Mouse (Mus musculus) forebrain, embryonic 15.5 days (tissue): Measurements from ENCODE around the gene Usp48. TPM values are rescaled to one million over a fixed set of nuclear protein-coding genes. Genes with fewer than 3 reads are reported as not detected.

Experiments used
- ATAC-seq: fragments of 200-750 bp; cut with Nextera tagmentation; replicated peaks from 2 replicates; pipeline ENCODE4 v1.8.0; 2017; ENCODE audit warnings: mild to moderate bottlenecking, moderate TSS enrichment, moderate library complexity
- H3K27ac ChIP-seq: fragments of 300-500 bp; sonication (generic); replicated peaks from 2 replicates; pipeline ENCODE4 v1.5.1; 2015; ENCODE audit warnings: mild to moderate bottlenecking, inconsistent platforms
- H3K27me3 ChIP-seq: fragments of 300-500 bp; sonication (generic); 2 replicates; pipeline ENCODE4 v1.6.1; 2015; ENCODE audit warnings: inconsistent platforms
- H3K36me3 ChIP-seq: fragments of 300-500 bp; sonication (generic); 2 replicates; pipeline ENCODE4 v1.6.1; 2015; ENCODE audit warnings: mild to moderate bottlenecking, inconsistent platforms
- H3K4me1 ChIP-seq: fragments of 300-500 bp; sonication (generic); 2 replicates; pipeline ENCODE4 v1.6.1; 2015; ENCODE audit warnings: inconsistent platforms
- H3K4me2 ChIP-seq: fragments of 300-500 bp; sonication (generic); replicated peaks from 2 replicates; pipeline ENCODE4 v1.6.1; 2015; ENCODE audit warnings: mild to moderate bottlenecking, inconsistent platforms
- H3K4me3 ChIP-seq: fragments of 300-500 bp; sonication (generic); 2 replicates; pipeline ENCODE4 v1.5.1; 2015; ENCODE audit warnings: mild to moderate bottlenecking, inconsistent platforms
- H3K9ac ChIP-seq: fragments of 300-500 bp; sonication (generic); replicated peaks from 2 replicates; pipeline ENCODE4 v1.6.1; 2015; ENCODE audit warnings: mild to moderate bottlenecking, inconsistent platforms
- H3K9me3 ChIP-seq: fragments of 300-500 bp; sonication (generic); 2 replicates; pipeline ENCODE4 v1.6.1; 2016; ENCODE audit warnings: inconsistent platforms
- WGBS: fragments of 180-500 bp; shearing (Covaris S2); methylation state at CpG from one replicate; pipeline ENCODE4 v1.1.7; 2015; ENCODE audit warnings: mixed read lengths; 5-methylcytosine and 5-hydroxymethylcytosine counted together
- polyA plus RNA-seq: library from polyadenylated mRNA; unstranded; fragments of >200 nt; fragmentation: Nextera tagmentation; extraction: Ambion mirVana; gene quantifications from 2 replicates; pipeline ENCODE4 v1.2.1, GENCODE M21; 2015

Usp48 gene
- polyA plus RNA-seq, 1 experiment from 2014 or later: 80.5 TPM

- Histone ChIP-seq H3K9ac (no peak overlapping the region), H3K4me2 (no peak overlapping the region), H3K9me3 (no peaks in the 10 kb centered on the region), H3K4me3 (no peak overlapping the region), H3K4me1 (no peaks in the 10 kb centered on the region), H3K27me3 (no peaks in the 10 kb centered on the region), H3K36me3 (peaks cover 80% of the 10 kb centered on the region), H3K27ac (no peak overlapping the region)
- 32% methylated on average over 8 of the region's 8 CpGs for WGBS
- ATAC-seq: no peak
These were observed 34.1 kb downstream of the Usp48 start for GRCm38 (mm10) chr4:137627476-137628235.

GRCm38 (mm10) chr4:137628400-137628799, 34.8 kb downstream of the Usp48 start:
- no peak for ATAC-seq
- H3K4me2 ChIP-seq: no peak overlapping the region

DNA sequence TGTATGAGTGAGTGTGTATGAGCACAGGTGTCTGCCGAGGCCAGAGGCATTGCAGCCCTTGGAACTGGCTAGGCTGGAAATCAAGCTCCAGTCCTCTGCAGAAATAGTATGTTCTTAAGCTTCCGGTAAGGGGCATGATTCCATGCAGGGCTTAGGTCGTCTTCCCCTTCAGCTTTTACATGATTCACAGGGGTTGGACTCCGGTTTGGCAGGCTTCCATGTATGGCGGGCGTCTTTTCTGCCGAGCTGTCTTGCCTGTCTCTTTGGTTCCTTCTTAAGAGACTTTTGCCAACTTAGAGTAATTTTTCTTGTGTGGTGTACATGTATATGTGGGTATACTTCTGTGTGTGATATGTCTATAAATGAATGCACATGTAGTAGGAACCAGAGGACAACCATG, 35.8 kb downstream of the Usp48 start:
- ATAC-seq: no peak
- Histone ChIP-seq H3K36me3 (peaks cover 78% of the 10 kb centered on the region), H3K4me1 (no peaks in the 10 kb centered on the region), H3K4me2 (no peak overlapping the region), H3K9me3 (no peaks in the 10 kb centered on the region), H3K9ac (no peak overlapping the region), H3K27me3 (no peaks in the 10 kb centered on the region), H3K27ac (no peak overlapping the region), H3K4me3 (no peak overlapping the region)
- WGBS: 71% methylated on average over 7 of the region's 7 CpGs

More at GRCm38 (mm10) chr4:137628400-137628799, 34.8 kb downstream of the Usp48 start:
- Histone ChIP-seq H3K36me3 (peaks cover 80% of the 10 kb centered on the region), H3K4me3 (no peak overlapping the region), H3K9me3 (no peaks in the 10 kb centered on the region), H3K27me3 (no peaks in the 10 kb centered on the region), H3K27ac (no peak overlapping the region), H3K4me1 (no peaks in the 10 kb centered on the region), H3K9ac (no peak overlapping the region)
- WGBS: 68% methylated on average over 6 of the region's 6 CpGs

- Histone ChIP-seq H3K9me3 (no peaks in the 10 kb centered on the region), H3K9ac (no peak overlapping the region), H3K4me1 (no peaks in the 10 kb centered on the region), H3K27ac (no peak overlapping the region), H3K4me3 (no peak overlapping the region), H3K4me2 (no peak overlapping the region), H3K36me3 (peaks cover 78% of the 10 kb centered on the region), H3K27me3 (no peaks in the 10 kb centered on the region)
- ATAC-seq: no peak
- 76% methylated on average over 2 of the region's 2 CpGs for WGBS
These were observed 36.6 kb downstream of the Usp48 start for GRCm38 (mm10) chr4:137630153-137630552.

- no peaks in the 10 kb centered on the region for H3K9me3 ChIP-seq
- H3K27ac ChIP-seq: no peak overlapping the region
- H3K4me1 ChIP-seq: no peaks in the 10 kb centered on the region
- H3K27me3 ChIP-seq: no peaks in the 10 kb centered on the region
- WGBS: 66% methylated on average over 3 of the region's 3 CpGs
- H3K36me3 ChIP-seq: peaks cover 81% of the 10 kb centered on the region
- no peak overlapping the region for H3K9ac ChIP-seq
- no peak overlapping the region for H3K4me3 ChIP-seq
- no peak for ATAC-seq
- H3K4me2 ChIP-seq: no peak overlapping the region
These were observed 38.0 kb downstream of the Usp48 start for GRCm38 (mm10) chr4:137631596-137631995.

DNA sequence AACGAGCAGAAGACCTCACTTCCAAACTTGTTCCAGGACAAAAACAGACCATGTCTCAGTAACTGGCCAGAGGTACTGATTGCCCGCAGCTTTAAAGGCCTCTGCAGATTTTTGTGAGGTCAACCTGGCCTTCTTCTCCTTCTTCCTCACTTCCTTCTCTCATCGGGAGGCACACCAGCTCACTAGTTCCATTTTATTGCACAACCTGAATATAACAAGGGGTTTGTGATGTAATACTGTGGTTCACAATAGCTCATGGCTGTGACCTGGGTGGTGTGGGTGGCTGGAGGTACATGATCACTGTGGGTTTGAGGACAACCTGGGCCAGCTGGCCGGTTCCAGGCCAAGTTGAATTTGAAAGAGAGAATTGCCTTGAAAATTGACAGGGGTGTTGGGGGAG, 39.8 kb downstream of the Usp48 start:
- Histone ChIP-seq H3K4me2 (no peak overlapping the region), H3K9ac (no peak overlapping the region), H3K4me1 (no peaks in the 10 kb centered on the region), H3K4me3 (no peak overlapping the region), H3K36me3 (peaks cover 85% of the 10 kb centered on the region), H3K9me3 (no peaks in the 10 kb centered on the region), H3K27me3 (no peaks in the 10 kb centered on the region), H3K27ac (no peak overlapping the region)
- WGBS: 91% methylated on average over 4 of the region's 4 CpGs
- ATAC-seq: no peak

GRCm38 (mm10) chr4:137636597-137636996, 43.0 kb downstream of the Usp48 start:
- Histone ChIP-seq H3K9me3 (no peaks in the 10 kb centered on the region), H3K4me1 (no peaks in the 10 kb centered on the region), H3K4me2 (no peak overlapping the region), H3K27me3 (no peaks in the 10 kb centered on the region), H3K9ac (no peak overlapping the region), H3K27ac (no peak overlapping the region), H3K36me3 (peaks cover 92% of the 10 kb centered on the region), H3K4me3 (no peak overlapping the region)
- no peak for ATAC-seq
- 88% methylated on average over 3 of the region's 3 CpGs for whole genome bisulfite sequencing

GRCm38 (mm10) chr4:137641556-137641955, 48.0 kb downstream of the Usp48 start:
- Histone ChIP-seq H3K36me3 (peaks cover 73% of the 10 kb centered on the region), H3K9me3 (no peaks in the 10 kb centered on the region), H3K27me3 (no peaks in the 10 kb centered on the region), H3K4me3 (no peak overlapping the region), H3K9ac (no peak overlapping the region), H3K4me1 (no peaks in the 10 kb centered on the region), H3K4me2 (no peak overlapping the region), H3K27ac (no peak overlapping the region)
- WGBS: 61% methylated on average over 5 of the region's 5 CpGs
- ATAC-seq: no peak

- H3K36me3 ChIP-seq: peaks cover 73% of the 10 kb centered on the region
- no peak overlapping the region for H3K4me3 ChIP-seq
These were observed 48.5 kb downstream of the Usp48 start for GRCm38 (mm10) chr4:137642101-137642500.

GRCm38 (mm10) chr4:137643459-137643858, 49.9 kb downstream of the Usp48 start:
- WGBS: 78% methylated on average over 2 of the region's 2 CpGs
- no peak for ATAC-seq
- Histone ChIP-seq H3K27me3 (no peaks in the 10 kb centered on the region), H3K4me2 (no peak overlapping the region), H3K27ac (no peak overlapping the region), H3K36me3 (peaks cover 67% of the 10 kb centered on the region), H3K4me1 (no peaks in the 10 kb centered on the region), H3K9me3 (no peaks in the 10 kb centered on the region), H3K4me3 (no peak overlapping the region), H3K9ac (no peak overlapping the region)

More at GRCm38 (mm10) chr4:137642101-137642500, 48.5 kb downstream of the Usp48 start:
- Histone ChIP-seq H3K4me2 (no peak overlapping the region), H3K27ac (no peak overlapping the region), H3K9ac (no peak overlapping the region), H3K9me3 (no peaks in the 10 kb centered on the region), H3K4me1 (no peaks in the 10 kb centered on the region), H3K27me3 (no peaks in the 10 kb centered on the region)
- 19% methylated on average over 2 of the region's 2 CpGs for WGBS
- no peak for ATAC-seq

DNA sequence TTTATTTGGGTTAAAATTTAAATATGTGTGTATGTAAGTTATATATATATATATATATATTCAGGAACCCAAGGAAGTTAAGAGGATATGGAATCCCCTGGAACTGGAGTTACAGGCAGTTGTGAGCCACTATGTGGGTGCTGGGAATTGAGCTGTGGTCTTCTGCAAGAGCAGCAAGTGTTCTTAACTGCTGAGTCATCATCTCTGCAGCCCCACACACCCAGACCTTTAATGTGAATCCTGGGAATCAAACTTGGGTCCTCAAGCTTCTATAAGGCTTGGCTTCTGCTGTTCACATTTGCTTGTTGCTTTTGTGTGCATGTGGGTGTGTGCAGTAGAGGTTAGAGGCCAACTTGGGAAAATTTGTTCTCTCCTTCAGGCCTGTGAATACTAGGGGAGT, 52.7 kb downstream of the Usp48 start:
- no peaks in the 10 kb centered on the region for H3K4me1 ChIP-seq
- H3K4me3 ChIP-seq: no peak overlapping the region
- H3K36me3 ChIP-seq: peaks cover 70% of the 10 kb centered on the region
- no peak overlapping the region for H3K4me2 ChIP-seq
- no peaks in the 10 kb centered on the region for H3K27me3 ChIP-seq
- H3K9me3 ChIP-seq: no peaks in the 10 kb centered on the region
- no peak overlapping the region for H3K27ac ChIP-seq
- no peak for ATAC-seq
- no peak overlapping the region for H3K9ac ChIP-seq

- Histone ChIP-seq H3K4me2 (no peak overlapping the region), H3K9me3 (no peaks in the 10 kb centered on the region), H3K4me1 (no peaks in the 10 kb centered on the region), H3K27me3 (no peaks in the 10 kb centered on the region), H3K36me3 (peaks cover 77% of the 10 kb centered on the region), H3K27ac (no peak overlapping the region), H3K4me3 (no peak overlapping the region), H3K9ac (no peak overlapping the region)
- 84% methylated on average over 6 of the region's 6 CpGs for WGBS
- ATAC-seq: no peak
These were observed 54.1 kb downstream of the Usp48 start for GRCm38 (mm10) chr4:137647648-137648047.

DNA sequence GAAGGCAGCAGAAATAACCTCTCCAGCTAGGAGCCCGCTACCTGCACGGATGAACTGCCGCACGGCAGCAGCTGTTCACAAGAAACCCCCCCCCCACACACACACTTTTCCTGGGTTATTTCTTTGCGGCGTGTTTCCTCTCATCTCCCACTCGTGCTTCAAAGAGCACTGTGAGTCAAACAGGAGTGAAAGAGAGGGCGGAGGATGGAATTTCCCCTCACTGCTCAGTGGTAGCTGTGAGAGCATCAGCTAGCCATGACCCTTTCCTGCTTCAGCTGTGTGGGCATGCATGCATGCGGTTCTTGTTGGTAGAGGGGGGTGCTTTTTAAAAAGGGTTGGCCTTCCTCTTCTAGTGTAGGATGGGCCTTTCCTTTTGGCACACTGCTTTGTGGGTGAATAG, 54.7 kb downstream of the Usp48 start:
- H3K4me2 ChIP-seq: no peak overlapping the region
- no peak for ATAC-seq
- H3K27me3 ChIP-seq: no peaks in the 10 kb centered on the region
- H3K4me1 ChIP-seq: no peaks in the 10 kb centered on the region
- H3K4me3 ChIP-seq: no peak overlapping the region
- WGBS: 86% methylated on average over 9 of the region's 9 CpGs
- H3K9me3 ChIP-seq: no peaks in the 10 kb centered on the region
- H3K36me3 ChIP-seq: peaks cover 82% of the 10 kb centered on the region
- H3K9ac ChIP-seq: no peak overlapping the region
- H3K27ac ChIP-seq: no peak overlapping the region
